Mouse (Mus musculus): ENCODE results near the gene Pde4d.
"Not testable (repeated sequence)": the region's sequence is repeated elsewhere in the genome, so short reads cannot be mapped to it uniquely, and the experiment has no call there.

The Pde4d gene

DNA sequence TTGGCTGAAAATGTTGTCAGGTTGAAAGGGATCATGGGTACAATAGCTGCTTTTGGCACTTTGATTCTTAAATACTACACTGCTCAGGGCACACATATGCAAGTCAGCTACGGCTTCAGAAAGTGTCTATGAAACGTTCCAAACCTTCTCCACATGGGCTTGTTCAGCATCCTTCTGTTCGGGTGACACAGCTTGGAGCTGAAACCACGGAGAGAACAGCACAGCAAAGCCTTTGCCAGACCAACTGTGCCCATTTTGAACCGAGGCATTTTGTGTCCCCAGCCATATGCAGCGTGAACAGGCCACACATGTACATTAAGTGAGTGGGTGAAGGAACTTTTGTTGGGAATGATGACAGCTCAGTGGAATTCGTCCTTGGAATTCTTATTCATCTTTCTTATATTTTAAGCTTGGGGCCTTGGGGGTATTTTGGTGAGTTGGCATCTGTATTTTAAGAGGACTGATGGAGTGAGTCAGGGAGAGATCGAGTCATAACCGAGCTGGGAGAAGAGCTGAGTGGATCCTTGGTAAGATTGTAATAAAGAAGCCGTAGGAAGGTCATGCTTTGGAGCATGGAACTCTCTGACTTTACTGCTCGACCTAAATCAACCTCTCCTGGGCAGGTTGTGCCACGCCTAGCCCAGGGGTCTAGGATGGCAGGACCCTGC, 243.3 kb downstream of the Pde4d start:
- DNase-seq (ENCODE audit: low spot score) = no peak

DNA sequence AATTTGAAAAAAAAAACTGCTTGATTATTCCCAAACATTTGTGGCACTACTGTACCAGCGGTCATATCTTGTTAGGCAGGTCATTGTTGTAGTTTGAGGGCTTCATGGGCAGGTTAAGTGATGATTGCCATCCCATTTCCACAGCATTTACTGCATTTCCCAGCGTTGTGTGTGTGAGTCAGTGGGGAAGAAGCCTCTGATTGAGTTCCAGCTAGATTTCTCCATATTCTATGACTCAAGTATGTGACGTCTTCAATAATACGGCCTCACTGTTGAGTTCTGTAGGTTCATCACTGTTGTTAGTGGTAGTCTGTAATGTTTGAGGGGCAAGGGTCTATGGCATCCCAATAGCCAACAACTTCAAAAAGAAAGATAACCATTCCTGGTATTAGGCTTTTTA, 255.7 kb downstream of the Pde4d start:
- no peak for DNase-seq (ENCODE audit: low spot score)

DNA sequence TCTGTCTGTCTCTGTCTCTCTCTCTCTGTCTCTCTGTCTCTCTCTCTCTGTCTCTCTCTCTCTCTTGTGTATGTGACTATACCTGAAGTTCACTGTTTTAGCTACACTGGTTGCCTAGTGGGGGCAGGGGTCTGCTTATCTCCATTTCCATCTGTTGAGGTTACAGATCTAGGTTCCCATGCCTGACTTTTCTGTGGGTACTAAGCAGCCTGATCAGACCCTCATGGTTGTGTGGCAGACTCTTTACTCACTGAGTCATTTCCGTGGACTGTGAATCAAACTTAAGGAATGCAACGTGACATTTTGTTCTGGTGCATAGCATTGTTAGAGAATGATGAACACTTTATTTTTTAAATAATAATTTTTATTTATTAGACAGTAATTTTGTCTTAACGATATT, 264.3 kb downstream of the Pde4d start:
- DNase-seq (ENCODE audit: low spot score) = no peak

DNA sequence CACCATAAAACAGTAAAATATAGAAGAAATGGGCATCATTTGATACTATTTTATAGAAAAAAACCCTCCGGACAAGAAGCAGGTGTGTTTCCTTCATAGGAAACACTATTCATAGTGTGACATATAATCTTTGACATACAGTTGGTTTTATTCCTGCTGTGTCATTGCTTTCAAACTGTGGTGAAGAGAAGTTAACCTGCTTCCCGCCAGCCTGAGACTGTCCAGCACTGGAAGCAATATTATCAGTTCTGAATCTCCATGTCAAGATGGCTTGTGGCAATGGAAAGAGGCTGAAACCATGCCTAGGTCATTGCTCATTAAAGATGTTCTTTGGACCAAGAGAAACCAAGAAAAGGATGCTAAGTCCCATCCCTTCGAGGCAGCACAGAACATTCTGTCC, 265.3 kb downstream of the Pde4d start:
- DNase-seq (ENCODE audit: low spot score) = no peak

DNA sequence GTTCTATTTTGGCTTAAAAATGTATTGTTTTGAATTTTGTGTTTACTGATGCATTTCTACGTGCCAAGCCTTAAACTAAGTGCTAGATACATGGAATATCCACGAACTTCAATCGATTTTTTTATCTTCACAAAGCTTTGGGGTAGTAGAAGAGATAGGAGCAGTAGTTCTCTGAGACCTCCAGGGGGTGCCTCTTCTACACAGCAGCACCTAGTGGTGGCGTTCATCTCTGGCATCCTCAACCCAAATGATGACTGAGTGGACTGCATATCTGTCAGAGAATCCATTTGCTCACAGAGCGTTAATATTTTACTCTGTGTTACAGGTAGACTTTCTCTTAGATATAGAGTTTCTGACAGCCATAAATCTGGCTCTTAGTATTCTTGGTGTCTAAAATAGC, 272.5 kb downstream of the Pde4d start:
- DNase-seq (ENCODE audit: low spot score) = no peak

DNA sequence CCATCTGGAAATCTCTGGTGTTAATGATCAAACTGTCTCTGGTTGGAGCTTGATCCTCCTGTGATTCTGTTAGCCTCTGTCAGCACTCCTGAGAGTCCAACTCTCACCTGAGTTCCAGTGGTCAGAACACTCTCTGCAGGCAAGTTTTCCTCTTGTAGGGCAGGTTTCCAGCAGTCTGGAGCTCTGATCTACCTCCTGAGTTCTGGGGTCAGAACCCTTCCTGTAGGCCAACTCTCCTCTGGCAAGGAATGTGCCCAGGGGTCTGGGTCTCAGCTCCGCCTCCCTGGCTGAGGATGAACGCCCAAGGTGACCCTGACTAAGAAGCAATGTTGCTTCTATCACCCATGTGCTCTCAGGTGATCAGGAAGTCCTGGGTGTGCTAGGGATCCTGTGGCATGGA, 284.6 kb downstream of the Pde4d start:
- DNase-seq (ENCODE audit: low spot score) = not testable (repeated sequence)

DNA sequence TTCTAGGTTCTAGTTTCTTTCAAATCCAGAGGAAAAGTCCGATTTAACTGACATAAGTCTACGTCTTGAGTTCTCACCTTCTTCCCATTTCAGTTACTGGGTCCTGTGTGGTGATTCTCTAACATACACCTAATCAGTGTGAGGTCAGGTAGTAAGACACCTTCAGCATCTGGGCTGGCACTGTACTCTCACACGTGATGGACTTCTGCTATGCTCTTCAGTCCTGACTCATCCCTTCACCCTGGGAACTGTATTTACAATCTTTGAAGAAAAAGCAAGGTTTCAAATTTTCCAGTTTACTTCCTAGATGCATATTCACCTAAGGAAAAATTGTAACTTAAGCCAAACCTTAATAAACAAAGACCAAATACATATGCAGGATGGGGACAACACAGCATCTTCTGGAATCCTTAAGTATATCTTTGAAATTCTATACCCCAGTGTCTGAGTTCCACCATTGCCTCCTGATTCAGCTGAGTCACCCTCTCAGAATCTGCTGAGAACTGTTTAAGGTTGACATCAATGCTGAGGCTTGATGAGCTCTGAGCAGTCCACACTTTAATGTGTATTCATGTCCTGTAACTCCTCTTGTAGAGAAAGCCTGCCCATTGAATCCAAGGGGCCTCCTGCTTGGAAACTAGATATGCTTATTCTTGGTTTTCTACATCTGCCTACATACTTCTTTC, 301.6 kb downstream of the Pde4d start:
- DNase-seq (ENCODE audit: low spot score) = no peak

DNA sequence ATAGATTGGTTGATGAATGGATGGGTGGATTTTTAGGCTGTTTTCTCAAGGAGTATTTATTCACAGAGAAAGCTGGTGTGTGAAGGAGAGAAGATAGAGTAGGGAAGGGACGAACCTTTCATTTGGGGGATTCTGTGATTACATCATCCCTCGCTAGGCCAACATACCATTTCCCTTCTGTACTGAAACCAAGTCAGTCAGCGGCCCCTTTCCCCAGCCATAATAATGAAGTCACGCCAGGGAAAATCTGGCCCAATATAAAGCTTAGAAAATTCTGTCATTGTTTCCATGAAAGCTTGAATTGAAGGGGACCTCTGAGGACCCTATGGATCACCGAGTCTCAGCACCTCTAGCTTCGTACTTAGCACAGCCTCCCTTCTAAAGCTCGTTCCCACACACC, 307.7 kb downstream of the Pde4d start:
- no peak for DNase-seq (ENCODE audit: low spot score)

DNA sequence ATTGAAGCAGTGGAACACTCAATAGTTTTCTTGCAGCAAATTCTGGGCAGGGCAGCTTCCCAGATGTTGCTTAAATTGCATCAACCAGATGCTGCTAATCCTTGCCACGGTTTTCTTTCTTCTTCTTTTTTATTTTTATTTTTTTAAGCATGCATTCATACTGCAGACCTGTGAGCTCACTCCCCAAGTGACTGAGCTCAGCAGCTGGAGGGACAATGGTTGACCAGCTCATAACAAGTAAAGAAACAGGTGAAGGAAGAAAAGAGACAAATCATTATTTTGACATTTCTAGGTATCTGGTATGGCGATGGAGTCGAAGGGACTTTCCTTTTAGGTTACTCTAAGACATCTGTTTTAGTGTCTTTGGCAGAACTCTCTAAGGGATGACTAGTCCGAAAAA, 308.6 kb downstream of the Pde4d start:
- no peak for DNase-seq (ENCODE audit: low spot score)

DNA sequence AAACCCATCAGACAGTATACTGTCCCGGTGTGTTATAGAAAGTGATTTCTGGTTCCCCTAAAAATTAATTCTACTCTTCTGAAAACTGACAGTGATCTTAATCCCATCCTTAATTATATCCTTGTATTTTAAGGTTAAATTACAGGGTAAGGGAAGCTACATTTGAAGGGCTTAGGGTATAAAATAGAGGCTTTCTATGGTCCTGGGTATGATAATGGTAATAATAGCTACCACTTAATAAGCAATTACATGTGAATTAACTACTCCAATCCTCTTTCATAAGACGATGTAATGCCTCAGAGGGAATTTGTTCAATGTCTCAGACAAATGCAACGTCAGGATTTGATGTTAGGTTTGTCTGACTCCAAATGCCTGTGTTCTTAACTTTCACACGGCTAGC, 309.4 kb downstream of the Pde4d start:
- DNase-seq (ENCODE audit: low spot score) = no peak

DNA sequence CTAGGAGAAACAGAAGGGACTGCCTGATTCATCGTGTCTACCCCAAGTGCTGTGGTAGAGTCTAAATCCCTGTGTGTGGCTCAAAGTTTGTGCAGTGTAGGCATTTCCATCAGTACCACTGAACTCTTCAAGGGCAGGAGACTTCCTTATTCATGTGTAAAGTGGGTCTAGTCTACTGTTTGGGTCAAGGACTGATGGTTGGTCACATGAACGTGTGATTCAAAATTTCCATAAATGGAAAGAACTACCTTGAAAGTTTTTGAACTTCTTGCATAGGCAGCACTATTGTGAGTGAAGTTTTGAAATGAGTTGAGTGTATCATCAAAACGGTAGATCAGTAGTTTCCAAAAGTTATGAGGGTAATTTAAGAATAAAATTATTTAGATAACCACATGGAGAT, 313.5 kb downstream of the Pde4d start:
- DNase-seq (ENCODE audit: low spot score) = no peak

DNA sequence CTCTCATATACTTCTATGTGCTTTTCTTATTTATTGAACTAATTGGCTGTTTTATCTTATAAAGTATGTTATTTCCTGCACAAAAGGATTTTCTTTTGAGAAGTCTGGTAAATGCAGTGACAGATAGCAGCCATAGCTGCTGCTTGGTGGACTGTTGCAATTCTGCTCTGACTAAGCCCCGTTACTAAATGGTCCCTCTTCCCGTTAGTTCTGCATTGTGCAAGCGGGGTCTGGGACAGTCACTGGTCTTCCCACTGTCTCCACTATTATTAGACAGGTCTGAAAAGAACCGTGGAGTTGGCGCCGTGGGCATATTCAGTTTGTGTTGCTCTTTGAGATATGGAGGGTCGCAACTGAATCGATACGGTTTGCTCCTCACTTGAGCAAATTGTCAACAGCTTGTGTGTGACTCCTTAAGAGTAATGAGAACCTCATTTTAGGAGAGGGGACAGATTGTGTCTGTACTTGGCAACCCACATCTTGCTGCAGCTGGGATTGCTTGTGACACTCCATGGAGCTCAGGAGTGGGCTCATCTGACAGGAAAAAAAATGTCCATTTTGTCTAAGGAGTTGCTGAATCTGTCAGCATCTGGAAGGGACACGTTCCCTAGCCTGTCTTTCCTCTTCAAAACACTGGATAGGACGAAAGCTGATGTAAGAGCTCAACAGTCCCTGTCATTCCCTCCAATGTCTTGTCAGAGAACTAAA, 316.4 kb downstream of the Pde4d start:
- DNase-seq (ENCODE audit: low spot score) = no peak

DNA sequence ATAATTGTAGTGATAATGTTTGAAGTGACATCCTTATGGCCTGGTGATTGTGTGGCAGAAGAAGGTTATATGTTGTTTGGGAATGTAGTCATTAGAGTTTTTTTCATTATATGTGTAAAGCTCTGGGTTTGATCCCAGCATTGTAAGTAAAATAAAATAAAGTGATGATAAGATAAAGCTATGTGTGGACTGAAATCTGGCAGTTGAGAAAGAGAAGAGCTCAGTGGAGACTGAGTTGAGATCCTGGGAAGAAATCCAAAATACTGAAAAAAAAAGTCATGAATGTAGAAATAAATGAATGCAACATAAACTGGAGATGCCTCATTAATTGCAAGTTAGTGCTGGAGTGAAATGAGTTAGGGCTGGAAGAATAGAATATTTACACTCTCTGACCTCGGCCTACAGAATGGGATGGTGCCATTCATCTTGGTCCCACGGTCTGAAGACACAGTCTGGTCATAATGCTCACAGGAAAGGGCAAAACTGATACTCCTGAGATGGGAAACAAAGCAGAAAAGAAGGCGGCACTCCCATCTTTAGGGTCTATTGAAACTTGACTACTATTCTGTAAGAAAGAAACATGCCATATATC, 319.8 kb downstream of the Pde4d start:
- DNase-seq (ENCODE audit: low spot score) = no peak

DNA sequence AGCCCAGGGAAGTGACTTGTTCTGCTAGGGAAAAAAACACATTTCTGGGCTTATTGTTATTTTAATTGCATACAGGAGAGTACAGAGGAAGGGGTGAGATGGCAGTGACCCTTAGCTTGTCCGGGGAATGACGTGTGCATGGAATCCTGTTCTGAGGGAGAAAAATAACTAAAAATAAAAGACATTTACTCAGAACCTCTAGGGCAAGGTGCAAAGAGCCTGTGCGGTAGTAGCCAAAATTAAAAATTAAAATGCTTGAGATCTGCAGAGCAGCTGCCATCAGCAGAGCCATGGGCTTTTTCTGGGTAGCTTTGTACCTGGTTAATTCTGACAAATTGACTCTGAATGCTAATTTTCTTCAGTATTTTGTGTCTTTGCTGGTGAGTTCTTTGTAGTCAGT, 322.6 kb downstream of the Pde4d start:
- DNase-seq (ENCODE audit: low spot score) = no peak

DNA sequence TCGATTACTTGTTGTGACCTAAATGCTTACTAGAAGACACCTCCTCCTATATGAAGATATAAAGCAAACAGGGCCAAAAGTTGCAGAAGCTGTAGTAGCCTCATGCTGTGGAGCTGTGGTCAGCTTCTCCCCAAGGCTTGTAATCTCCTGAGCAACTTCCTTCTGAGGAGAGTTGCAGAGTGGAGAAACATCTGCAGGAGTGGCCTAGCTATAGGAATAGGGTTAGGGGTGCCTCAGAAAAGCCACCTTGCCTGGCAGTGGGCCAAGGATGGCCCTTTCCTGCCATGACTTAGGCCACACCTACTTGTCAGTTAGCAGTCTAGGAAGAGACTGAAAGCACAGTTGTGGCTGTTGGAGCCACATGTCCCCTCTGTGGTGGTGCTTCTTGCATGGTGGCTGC, 325.2 kb downstream of the Pde4d start:
- no peak for DNase-seq (ENCODE audit: low spot score)

DNA sequence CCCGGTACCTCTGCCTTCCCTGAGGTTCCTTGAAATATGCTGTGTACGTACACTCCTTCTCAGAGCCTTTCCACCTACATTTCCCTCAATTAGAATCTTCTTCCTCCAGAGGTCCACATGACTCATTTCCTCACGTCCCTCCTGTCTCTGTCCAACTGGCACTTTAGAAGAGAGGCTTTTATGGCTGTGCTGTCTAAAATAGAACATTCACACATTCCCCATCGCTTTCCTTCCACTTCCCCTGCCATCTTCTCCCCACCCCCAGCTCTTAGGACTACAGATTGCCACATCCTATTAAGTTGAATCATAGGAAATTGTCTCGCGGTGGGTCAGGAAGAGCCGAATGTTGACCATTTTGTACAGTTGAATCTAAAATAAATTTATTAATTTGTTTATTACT, 326.1 kb downstream of the Pde4d start:
- DNase-seq (ENCODE audit: low spot score) = no peak

DNA sequence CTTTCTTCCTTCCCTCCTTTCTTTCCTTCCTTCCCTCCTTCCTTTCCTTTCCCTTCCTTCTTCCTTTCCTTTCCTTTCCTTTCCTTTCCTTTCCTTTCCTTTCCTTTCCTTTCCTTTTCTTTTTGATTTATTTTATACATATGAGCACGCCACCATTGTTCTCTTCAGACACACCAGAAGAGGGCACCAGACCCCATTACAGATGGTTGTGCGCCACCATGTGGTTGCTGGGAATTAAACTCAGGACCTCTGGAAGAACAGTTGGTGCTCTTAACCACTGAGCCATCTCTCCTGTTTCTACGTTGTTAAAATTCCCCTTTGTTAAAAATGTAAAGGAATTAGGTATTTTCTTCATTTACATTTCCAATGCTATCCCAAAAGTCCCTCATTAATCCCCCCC, 347.9 kb downstream of the Pde4d start:
- DNase-seq (ENCODE audit: low spot score) = not testable (repeated sequence)

DNA sequence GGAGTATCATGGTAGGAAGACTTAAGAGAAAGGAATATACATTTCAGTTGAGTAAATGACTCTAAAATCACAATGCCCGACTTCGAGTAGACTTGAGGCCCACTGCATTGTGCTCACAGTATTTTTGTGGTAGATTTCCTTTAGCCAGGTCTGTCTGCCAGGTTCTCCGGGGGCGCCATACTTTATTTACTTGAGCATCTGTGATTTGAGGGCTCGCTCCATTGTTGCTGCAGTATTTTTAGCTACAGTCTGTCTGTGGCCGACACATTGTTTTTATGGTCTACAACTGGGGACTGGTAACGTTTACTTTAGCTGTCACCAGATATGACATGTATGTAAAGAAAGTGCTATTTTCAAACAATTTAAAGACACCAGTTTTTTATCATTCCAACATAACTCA, 359.4 kb downstream of the Pde4d start:
- DNase-seq (ENCODE audit: low spot score) = no peak

DNA sequence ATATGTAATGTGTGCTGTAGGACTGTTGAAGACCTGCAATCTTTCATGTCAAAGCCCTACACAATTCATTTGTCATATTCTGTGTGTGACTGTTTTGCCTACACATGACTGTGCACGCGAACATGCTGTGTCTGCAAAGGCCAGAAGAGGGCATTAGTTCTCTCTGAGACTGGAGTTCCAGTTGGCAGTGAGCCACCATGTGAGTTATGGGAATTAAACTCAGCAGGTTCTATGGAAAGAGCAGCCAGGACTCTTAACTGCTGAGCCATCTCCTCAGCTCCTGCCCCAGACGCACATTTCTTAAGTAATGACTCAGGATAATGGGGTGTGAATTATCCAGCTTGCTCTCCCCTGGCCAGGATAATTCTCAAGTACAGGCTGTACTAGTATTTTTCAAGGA, 363.2 kb downstream of the Pde4d start:
- DNase-seq (ENCODE audit: low spot score) = no peak

DNA sequence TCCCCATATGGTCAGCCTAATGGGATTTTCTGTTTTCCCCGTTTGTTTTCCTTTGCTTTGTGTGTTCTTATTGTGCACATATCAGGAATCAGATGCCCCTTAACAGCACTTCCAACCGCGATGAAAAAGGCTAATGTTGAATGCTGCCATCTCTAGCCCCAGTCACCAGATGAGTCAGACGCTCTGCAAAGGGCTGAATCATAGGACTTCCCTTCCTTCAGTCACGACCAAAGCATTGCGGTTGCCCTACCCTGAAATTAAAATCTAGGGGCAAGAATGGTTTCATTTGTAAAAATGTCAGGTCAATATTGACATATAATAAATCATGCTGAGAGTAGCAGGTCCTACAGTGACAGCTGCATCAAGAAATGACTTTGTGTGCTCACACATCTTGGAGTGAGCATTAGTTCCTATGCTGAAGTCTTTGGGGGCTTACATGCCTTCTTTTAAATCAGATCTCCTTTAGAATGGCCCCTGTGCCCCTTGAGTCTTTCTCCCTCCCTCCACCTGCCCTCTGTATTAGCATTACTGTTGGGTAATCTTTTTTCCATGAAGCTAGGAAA, 370.2 kb downstream of the Pde4d start:
- no peak for DNase-seq (ENCODE audit: low spot score)

DNA sequence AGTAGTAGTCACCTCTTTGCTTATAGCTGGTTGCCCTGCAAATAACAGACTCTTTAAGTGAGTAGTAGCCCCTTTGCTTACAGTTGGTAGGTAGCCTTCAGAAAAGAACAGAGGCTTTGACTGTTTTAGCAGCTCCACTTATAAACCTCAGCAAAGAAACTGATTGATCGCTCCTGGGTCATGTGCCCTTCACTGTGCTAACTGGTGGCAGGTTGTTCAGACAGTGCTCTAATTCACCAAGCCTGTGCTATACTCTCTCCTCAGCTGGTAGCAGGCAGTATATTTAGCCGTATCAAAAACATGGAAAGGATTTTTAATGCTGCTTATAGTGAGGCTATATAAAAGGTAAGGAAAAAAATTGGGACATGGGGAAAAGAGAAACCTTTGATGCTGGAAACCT, 370.7 kb downstream of the Pde4d start:
- DNase-seq (ENCODE audit: low spot score) = no peak

DNA sequence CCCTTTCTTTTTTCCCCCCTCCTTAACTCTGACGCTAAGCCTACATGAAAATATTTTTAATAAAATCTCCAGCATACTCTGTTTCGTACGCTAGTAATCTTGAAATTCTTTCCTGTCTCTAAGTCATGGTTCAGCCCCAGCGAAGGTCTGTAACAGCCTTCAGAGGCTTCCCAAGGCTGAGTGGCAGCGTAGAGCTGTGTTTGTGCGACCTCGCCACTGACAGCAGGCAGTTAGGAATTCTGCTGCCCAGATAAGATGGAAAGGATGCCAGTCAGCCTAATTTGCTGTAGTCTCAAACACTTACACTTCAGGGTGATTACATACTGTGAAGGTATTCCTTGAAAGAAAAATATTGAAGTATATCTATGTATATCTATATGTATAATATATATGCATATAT, 371.5 kb downstream of the Pde4d start:
- DNase-seq (ENCODE audit: low spot score) = no peak

Measured in ovary, adult 18-20 months (tissue).